Mouse (Mus musculus) hindbrain, embryonic 10.5 days (tissue): ENCODE results near the gene Meis2. TPM values are rescaled to one million over a fixed set of nuclear protein-coding genes. Genes with fewer than 3 reads are reported as not detected.
A peak's percentile ranks its signal among the peaks of the same experiment; 100 is the strongest.

Experiments used
- DNase-seq: peaks from one replicate; pipeline ENCODE4 v3.0.0-alpha.2; 2017; ENCODE audit warnings: low spot score
- H3K27ac ChIP-seq: fragments of 300-500 bp; sonication (generic); 2 replicates; pipeline ENCODE4 v1.5.1; 2016; ENCODE audit warnings: mild to moderate bottlenecking, moderate library complexity
- H3K27me3 ChIP-seq: fragments of 300-500 bp; sonication (generic); 2 replicates; pipeline ENCODE4 v1.6.1; 2016; ENCODE audit warnings: mild to moderate bottlenecking; ENCODE audit not compliant: poor library complexity, insufficient read depth, severe bottlenecking
- H3K36me3 ChIP-seq: fragments of 300-500 bp; sonication (generic); 2 replicates; pipeline ENCODE4 v1.6.1; 2016; ENCODE audit warnings: mild to moderate bottlenecking, moderate library complexity
- H3K4me1 ChIP-seq: fragments of 300-500 bp; sonication (generic); replicated peaks from 2 replicates; pipeline ENCODE4 v1.6.1; 2016; ENCODE audit warnings: mild to moderate bottlenecking
- H3K4me3 ChIP-seq: fragments of 300-500 bp; sonication (generic); 2 replicates; pipeline ENCODE4 v1.5.1; 2016; ENCODE audit warnings: mild to moderate bottlenecking, moderate library complexity
- H3K9me3 ChIP-seq: fragments of 300-500 bp; sonication (generic); 2 replicates; pipeline ENCODE4 v1.6.1; 2016; ENCODE audit warnings: mild to moderate bottlenecking, moderate library complexity
- WGBS: fragments of 180-500 bp; shearing (Covaris S2); methylation state at CpG from one replicate; pipeline ENCODE4 v1.1.7; 2016; 5-methylcytosine and 5-hydroxymethylcytosine counted together
- polyA plus RNA-seq: library from polyadenylated mRNA; unstranded; fragments of >200 nt; fragmentation: Nextera tagmentation; extraction: Ambion mirVana; gene quantifications from 2 replicates; pipeline ENCODE4 v1.2.1, GENCODE M21; 2016

Gene Meis2
- polyA plus RNA-seq, 1 experiment from 2014 or later, result 91.1 TPM

DNA sequence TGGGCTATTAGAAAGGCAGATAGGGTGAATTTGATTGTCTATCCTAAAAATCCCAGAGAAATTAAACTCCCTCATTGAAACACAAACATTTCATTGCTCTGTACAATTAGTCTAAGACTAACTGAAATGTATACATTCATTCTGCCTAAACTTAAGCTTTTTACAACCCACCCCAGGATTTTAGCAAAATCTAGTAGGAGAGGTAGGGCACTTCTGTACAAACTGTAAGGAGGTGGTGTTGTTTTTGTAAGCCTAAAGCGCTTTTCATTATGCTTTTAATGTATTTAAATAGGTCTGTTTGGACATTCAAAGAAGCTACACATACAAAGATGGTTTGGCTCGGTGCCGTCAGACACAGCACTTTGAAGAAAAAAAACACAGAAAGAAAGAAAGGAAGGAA lies 8.4 kb upstream of the Meis2 start:
- H3K36me3 ChIP-seq, result no peaks in the 10 kb centered on the region
- DNase-seq, result no peak
- H3K27me3 ChIP-seq, result peaks cover 75% of the 10 kb centered on the region
- H3K4me3 ChIP-seq, result peak overlapping the region; percentile 52; the same call in 1 of the 2 replicates
- H3K27ac ChIP-seq, result no peak overlapping the region
- WGBS, result 17% methylated on average over 3 of the region's 3 CpGs
- H3K9me3 ChIP-seq, result no peaks in the 10 kb centered on the region
- H3K4me1 ChIP-seq, result peaks cover 54% of the 10 kb centered on the region

DNA sequence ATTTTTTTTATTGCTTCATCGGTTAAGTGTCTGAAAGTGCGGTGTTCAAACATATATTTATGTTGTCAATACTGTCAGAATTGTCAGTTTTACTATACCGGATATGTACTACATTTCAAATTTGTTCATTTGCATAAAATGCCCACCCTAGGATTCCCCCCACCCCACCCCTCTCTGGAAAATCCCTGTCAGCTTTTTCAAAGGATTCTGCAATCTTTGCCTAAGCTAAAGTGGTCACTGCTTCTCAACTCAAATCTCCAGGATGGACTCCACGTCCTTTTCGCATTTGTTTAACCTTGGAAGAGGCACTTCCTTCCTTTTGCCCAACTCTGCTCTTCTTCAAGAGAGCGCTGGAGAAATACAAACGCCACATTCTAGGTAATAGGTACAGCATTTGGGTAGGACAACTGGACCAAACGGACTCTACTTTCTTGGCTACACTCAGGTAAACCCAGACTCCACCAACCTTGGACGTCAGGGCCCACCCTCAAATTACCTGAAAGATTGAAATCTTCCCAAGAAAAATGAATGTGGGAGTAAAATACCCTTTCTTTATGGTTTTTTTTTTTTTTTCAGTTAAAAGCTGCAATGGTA lies 7.8 kb upstream of the Meis2 start:
- peaks cover 79% of the 10 kb centered on the region for H3K27me3 ChIP-seq
- peaks cover 54% of the 10 kb centered on the region for H3K4me1 ChIP-seq

DNA sequence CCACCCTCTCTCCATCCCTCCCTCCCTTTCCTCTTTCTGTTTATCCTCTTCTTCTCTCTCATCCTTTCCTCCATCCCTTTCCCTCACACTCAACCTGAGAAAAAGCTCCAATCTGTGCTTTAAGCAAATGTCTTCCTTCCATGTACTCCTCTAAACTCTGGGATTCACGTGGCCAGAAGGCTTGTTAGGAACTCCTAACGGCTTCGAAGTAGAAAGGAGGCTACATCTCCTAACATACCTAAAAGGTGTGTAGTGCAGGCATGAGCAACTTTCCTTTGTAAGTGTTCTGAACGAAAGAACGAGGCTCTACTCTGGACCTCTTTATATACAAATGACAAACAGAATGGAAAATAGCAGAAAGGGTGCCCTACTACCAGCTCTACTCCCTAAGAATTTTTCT lies 7.1 kb upstream of the Meis2 start:
- 8% methylated on average over 5 of the region's 5 CpGs for WGBS
- Histone ChIP-seq H3K27ac (peak overlapping the region; percentile 98), H3K9me3 (no peaks in the 10 kb centered on the region), H3K4me1 (peaks cover 60% of the 10 kb centered on the region), H3K36me3 (no peaks in the 10 kb centered on the region), H3K27me3 (peaks cover 77% of the 10 kb centered on the region), H3K4me3 (peak overlapping the region; percentile 90)
- no peak for DNase-seq

More for the DNA sequence above, 7.8 kb upstream of the Meis2 start:
- Histone ChIP-seq H3K27ac (no peak overlapping the region), H3K9me3 (no peaks in the 10 kb centered on the region), H3K4me3 (peak overlapping the region; percentile 90), H3K36me3 (no peaks in the 10 kb centered on the region)
- WGBS, result 23% methylated on average over 9 of the region's 9 CpGs
- no peak for DNase-seq

DNA sequence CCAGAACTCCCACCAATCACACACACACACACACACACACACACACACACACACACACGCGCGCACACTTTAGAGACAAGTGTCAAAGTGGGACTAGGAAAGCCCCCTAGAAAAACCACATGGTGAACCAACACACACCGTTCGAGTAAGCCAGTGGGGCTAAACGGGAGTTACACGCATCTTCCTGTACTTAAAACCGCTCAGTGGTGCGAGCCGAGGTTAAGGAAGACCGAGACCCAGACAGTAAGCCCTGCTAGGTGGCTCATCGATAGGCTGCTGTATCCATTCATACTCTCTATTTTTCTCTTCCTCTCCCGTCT lies 6.6 kb upstream of the Meis2 start:
- Histone ChIP-seq H3K27ac (peak overlapping the region; percentile 98), H3K4me3 (peak overlapping the region; percentile 90), H3K27me3 (peaks cover 73% of the 10 kb centered on the region), H3K36me3 (no peaks in the 10 kb centered on the region), H3K4me1 (peaks cover 64% of the 10 kb centered on the region), H3K9me3 (no peaks in the 10 kb centered on the region)
- DNase-seq, result no peak
- 2% methylated on average over 13 of the region's 13 CpGs for WGBS

DNA sequence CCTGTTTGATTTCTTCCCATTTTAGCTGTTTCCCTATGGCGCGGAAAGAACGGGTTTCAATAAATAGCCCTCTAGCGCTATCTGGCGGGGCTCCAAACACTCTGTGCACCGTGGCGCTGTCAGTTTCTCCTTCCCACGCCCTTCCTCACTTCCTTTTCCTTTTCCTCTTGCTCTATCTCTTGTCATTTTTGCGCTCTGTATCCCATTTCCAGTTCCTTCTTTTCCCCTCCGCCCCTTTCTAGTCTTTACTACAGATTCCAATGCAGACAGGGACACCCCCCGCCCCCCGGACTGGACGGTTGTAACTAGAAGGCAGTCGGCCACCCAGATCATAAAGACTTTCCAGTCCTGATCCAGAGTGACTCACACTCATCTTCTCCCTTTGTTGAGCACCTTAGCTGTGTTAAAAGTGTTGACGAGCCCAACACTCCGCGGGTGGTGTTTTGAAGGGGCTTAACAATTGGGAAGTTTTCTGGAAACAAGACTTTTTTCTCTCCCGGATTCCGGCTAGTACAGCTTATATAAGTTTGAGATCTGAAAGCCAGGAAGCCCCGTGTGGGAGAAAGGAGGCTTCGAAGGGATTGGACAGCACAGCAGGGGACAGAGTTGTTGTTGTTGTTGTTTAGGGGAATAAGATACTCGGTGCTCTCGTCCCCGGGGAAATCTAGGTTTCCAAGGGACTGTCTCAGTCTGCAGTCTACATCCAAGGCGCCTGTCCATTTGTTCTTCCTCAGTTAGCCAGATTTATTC lies 6.1 kb upstream of the Meis2 start:
- DNase-seq, result peak; percentile 65
- WGBS, result 1% methylated on average over 25 of the region's 25 CpGs
- peak overlapping the region; percentile 90 for H3K4me3 ChIP-seq
- H3K9me3 ChIP-seq, result no peaks in the 10 kb centered on the region
- H3K4me1 ChIP-seq, result peaks cover 67% of the 10 kb centered on the region
- H3K36me3 ChIP-seq, result no peaks in the 10 kb centered on the region
- H3K27ac ChIP-seq, result peak overlapping the region; percentile 98
- H3K27me3 ChIP-seq, result peaks cover 68% of the 10 kb centered on the region

DNA sequence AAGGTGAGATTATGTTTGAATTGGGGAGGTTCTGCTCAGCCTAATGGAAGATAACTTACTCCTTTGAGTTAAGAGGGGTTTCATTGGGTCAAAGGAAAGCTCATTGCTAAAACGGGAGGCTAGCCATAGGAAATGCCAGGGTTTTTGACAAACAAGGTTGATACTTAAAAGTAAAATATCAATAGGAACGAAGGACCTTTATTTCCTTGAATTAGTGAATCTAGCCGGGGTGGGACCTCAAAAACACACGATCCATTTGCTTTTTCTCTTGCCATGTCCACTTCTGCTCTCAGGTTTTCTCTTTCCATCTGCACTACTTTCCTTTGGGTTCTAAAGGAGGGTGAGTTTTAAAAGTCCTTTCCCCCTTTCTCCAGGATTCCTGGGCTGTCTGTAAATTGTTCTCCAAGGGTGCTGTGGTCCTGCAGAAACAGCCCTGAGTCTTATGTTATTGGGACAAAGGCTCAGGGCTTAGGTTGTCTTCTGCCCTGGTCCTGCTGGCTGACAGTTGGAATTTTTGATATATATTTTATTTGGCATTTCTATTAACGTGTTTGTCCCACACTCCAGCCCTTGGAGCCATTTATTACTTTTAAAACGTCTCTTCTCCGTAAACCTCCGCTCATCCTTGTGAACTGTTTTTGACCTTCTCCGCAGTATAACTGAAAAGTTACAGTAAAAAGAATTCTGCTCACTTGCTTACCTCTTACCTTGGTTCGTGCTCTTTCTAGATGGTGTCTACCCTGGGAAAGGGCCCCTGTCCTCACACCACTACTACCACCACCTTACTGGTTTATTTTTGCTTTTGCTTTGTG lies 5.2 kb upstream of the Meis2 start:
- H3K27ac ChIP-seq, result peak overlapping the region; percentile 98
- DNase-seq, result no peak
- peaks cover 63% of the 10 kb centered on the region for H3K27me3 ChIP-seq

DNA sequence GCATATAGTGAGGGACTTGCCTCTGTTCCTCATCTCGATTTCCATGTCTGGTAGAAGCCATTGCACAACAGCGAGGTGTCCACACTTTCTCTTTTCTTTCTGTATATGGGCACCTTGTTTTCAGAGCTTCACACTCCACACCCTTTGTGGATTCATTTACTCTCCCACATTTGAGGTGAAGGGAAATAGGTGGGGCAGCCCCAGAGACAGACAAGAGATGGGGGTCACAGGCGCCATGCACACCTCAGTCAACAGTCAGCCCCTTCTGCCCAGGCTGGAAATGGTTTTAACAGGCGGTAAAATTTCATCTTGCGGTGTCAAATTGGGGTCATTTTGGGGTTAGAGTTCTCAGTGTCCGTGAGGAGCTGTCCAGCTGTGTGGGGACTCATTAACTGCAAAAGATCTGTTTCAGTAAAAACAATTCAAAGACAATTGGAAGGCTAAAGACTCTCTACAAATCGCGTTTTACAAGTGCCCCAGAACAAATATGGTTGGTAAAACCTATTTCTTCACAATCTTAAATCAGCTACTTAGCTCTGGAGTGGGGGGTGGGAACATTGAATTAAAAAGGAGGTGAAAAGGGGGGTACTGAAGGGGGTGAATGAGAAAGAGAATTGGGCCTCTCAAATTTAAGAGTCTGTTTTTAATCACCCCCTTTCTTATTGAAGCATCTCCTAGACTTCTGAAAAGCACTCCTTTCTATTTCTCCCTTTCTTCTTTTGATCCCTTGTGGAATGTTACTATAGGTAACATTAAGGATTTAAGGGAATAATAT lies 4.0 kb upstream of the Meis2 start:
- H3K27me3 ChIP-seq, result peaks cover 54% of the 10 kb centered on the region
- no peak for DNase-seq
- peaks cover 53% of the 10 kb centered on the region for H3K4me1 ChIP-seq
- H3K4me3 ChIP-seq, result peak overlapping the region; percentile 90
- under 1% methylated on average over 8 of the region's 8 CpGs for WGBS
- no peaks in the 10 kb centered on the region for H3K9me3 ChIP-seq
- no peaks in the 10 kb centered on the region for H3K36me3 ChIP-seq
- H3K27ac ChIP-seq, result peak overlapping the region; percentile 98

More for the DNA sequence above, 5.2 kb upstream of the Meis2 start:
- Histone ChIP-seq H3K36me3 (no peaks in the 10 kb centered on the region), H3K4me1 (peaks cover 65% of the 10 kb centered on the region), H3K4me3 (peak overlapping the region; percentile 90), H3K9me3 (no peaks in the 10 kb centered on the region)
- WGBS, result 8% methylated on average over 10 of the region's 10 CpGs

DNA sequence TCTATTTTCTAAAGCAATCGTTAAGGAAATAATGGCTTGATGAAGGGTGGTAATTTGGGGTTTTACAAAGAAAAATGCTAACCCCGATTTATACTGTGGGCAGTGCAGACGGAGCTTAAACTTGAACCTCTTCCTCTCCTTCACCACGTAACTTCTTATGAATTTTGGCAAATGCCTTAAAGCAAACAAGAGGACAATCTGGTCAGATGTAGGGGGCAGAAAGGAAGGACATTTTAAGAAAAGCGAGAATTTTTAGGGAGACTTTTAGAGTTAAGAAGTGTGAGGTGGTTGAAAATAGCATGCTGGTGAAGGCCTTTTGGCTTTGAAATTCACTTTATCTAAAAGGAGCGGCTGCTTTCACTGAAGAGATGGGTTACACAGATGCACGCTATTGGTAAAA lies 3.3 kb upstream of the Meis2 start:
- peaks cover 46% of the 10 kb centered on the region for H3K27me3 ChIP-seq
- H3K4me3 ChIP-seq, result peak overlapping the region; percentile 90
- H3K36me3 ChIP-seq, result no peaks in the 10 kb centered on the region
- H3K9me3 ChIP-seq, result no peaks in the 10 kb centered on the region
- H3K27ac ChIP-seq, result peak overlapping the region; percentile 98
- WGBS, result 6% methylated on average over 7 of the region's 7 CpGs
- peaks cover 49% of the 10 kb centered on the region for H3K4me1 ChIP-seq
- no peak for DNase-seq

DNA sequence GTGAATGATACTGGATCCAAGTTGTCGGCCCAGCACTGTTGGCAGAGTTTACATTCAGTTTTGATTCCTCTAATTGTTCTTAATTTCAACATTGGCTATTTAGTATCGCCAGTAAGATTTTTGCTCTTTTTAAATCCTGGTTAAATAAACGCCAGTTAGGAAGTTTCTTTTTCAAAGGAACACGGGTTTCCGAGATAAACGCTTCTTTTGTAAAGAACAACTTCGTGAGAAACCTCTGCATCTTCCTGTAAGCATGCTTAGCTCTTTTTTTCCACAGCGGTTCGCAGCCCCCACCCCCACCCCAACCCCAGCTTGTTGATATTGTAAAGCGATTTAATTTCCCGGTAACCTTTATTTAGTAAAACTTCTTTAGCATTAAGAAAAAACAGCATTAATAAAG lies 2.8 kb upstream of the Meis2 start:
- no peaks in the 10 kb centered on the region for H3K36me3 ChIP-seq
- peaks cover 47% of the 10 kb centered on the region for H3K4me1 ChIP-seq
- H3K27me3 ChIP-seq, result peaks cover 42% of the 10 kb centered on the region
- H3K9me3 ChIP-seq, result no peaks in the 10 kb centered on the region
- H3K27ac ChIP-seq, result peak overlapping the region; percentile 98
- no peak for DNase-seq
- WGBS, result 1% methylated on average over 11 of the region's 11 CpGs
- H3K4me3 ChIP-seq, result peak overlapping the region; percentile 90

DNA sequence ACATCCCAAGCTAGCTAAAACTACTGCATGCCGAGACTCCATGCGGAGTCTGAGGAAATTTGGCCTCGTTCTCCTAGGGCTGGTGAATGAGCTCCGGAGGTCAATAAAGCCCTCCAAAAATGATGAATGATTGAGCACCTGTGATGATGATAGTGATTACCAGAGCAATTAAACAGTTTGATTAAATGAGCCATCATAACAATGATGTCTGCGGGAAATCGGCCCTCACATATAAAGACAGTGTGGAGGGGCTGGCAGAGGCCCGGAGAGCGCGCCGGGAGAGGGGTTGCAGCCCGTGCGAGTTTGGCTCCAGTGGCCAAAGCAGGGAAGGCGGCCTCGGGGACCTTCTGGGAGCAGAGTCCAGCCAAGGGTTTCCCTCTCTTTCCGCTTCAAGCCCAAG lies 2.1 kb upstream of the Meis2 start:
- H3K36me3 ChIP-seq, result no peaks in the 10 kb centered on the region
- peak overlapping the region; percentile 98 for H3K27ac ChIP-seq
- under 1% methylated on average over 15 of the region's 15 CpGs for WGBS
- H3K4me1 ChIP-seq, result peaks cover 49% of the 10 kb centered on the region
- H3K27me3 ChIP-seq, result peaks cover 34% of the 10 kb centered on the region
- DNase-seq, result peak; percentile 60
- peak overlapping the region; percentile 90 for H3K4me3 ChIP-seq
- no peaks in the 10 kb centered on the region for H3K9me3 ChIP-seq

DNA sequence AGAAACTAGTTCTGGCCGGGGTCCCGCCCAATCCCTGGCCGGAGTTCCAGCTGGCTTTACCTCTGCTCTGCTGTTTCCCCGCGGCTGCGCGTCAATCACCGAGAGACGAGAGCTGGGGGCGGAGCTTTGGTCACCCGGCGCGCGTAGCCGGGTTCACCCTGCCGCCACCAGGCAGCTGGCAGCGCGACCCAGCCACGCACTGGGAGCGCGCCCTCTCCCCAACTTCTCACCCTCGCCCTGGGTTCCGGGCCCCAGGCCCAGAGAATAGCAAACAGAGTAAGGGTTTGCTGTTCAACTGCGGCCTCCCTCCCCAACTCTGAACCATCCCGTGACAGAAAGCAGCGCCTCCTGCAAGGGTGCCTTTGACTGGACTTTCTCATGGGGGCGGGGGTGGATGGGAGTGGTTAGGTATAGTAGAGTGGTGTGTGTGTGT lies 1.4 kb upstream of the Meis2 start:
- WGBS, result 0% methylated on average over 27 of the region's 27 CpGs

More for the DNA sequence above, 1.4 kb upstream of the Meis2 start:
- H3K27me3 ChIP-seq, result peaks cover 28% of the 10 kb centered on the region
- DNase-seq, result peak; percentile 91
- H3K36me3 ChIP-seq, result no peaks in the 10 kb centered on the region
- peak overlapping the region; percentile 90 for H3K4me3 ChIP-seq
- H3K4me1 ChIP-seq, result peaks cover 42% of the 10 kb centered on the region
- no peaks in the 10 kb centered on the region for H3K9me3 ChIP-seq
- H3K27ac ChIP-seq, result peak overlapping the region; percentile 98
